Mouse (Mus musculus): Measurements from ENCODE around the gene Btbd8. TPM values are rescaled to one million over a fixed set of nuclear protein-coding genes. Genes with fewer than 3 reads are reported as not detected.

The Btbd8 gene
- polyA plus RNA-seq (2014; fragmentation: Illumina TruSeq; extraction: RNeasy Lipid Tissue Mini Kit (QIAGEN cat#74804); ENCODE audit: low read depth, low replicate concordance), result 4.1 TPM

DNA sequence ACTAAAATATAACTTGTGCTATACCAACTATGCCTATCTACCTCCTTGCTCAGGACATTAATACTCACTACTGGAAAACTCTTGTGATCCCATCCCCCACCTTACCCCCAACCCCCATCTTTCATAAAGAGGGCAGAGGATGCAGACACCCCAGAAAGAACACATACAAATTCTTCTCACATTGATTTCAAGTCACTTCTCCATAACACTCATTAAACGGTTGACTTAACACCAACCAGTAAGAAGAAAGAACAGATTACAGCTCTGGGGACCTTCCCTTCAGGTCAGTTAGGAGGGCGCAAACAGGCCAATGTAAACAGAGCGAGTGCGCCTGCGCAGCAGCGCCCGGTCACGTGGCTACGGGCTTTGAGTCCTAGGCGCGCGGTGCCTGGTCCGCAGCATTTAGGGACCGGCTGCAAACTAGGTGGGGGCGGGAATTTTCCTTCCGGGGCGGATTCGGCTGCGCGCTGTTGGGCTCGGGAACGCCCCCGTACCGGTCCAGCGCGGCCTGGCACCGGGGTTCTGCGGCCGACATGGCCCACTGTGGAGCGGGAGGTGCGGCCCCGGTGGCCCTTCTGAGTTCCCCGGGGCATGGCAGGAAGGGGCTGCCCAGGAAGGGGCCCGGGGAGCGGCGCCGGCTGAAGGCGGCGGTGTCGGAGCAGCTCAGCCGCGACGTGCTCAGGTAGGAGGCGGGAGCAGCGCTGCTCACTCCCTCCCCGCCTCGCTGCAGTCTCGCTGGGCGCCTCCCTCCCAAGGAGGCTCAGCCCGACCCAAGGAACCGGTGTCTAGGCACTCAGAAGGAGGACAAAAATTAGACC is at the start of gene Btbd8:
Gene Btbd8, plus strand, starts transcription at position 534 of the 818 bp plus-strand sequence.

GRCm38 (mm10) chr5:107402436-107402835 is 35.4 kb upstream of the Btbd8 start, which contains the start of gene Ephx4:
Ephx4 (plus strand) TSS chr5:107402736.

DNA sequence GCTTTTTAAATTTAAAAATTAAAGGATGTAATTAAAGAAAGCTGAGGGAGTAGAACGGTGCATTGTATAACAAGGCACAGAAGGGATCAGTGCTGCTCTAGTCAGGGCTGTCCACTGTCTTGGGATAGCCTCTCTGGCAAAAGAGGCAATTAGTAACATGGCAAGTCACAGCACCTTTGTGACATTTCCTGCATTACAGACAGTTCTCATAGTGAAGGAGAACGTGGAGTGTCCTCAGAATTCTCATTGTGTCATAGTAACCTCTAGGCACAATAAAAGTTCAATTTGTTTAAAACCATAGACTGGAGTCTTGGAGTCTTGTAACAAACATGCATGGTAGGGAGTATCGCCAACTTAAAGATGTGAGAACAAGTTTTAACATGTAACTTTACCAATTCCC is 6.5 kb upstream of the Btbd8 start, which contains the start of gene Lpcat2b:
Gene Lpcat2b, plus strand, starts transcription at position 301 of the 400 bp plus-strand sequence.

DNA sequence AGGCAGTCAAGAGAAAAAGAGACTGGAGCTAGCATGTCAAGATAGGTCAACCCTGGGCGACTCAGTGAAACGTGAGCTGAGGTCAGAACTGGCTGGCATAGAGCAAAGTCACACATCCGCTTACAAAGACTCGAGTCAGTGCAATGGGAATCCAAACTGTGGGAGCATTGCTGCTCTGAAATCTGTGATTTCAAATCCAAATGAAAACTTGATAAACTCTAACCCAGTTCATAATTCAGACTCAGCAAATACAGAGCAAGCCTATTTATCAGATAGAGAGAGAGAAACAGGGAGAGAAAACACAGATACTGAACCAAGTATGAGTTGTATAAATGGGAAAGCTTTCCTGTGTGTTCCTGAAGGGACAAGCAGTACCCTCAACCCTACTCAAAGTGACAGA is 69.5 kb downstream of the Btbd8 start, which contains the start of gene Gm42669:
Gene Gm42669, plus strand, starts transcription at position 301 of the 400 bp plus-strand sequence.

DNA sequence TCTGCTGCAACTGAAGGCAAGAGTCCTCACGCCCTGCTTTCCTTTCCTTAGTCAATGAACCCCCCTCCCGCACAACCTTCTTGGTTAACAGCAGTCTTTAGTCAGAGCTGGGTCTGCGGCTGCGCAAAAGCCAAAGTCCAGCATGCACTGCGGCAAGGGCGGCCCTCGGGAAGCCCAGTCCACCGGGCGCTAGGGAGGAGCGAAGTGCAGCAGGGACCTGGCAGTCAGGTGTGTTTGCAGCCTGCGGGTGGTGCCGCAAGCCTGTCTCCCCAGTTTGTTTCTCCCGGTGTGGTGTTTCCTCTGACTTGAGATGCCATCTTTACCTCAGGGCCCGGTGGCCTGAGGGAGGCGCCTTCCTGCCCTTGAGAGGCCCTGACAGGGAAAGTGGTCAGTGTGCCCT is 96.8 kb downstream of the Btbd8 start, which contains the start of gene 1700028K03Rik:
Gene 1700028K03Rik, plus strand, starts transcription at position 129 of the 400 bp plus-strand sequence.

Other genes with a start within 250 kb of the Btbd8 start
- 26.2 TPM for gene Tgfbr3, start 148.4 kb upstream of the Btbd8 start, polyA plus RNA-seq (2014; fragmentation: Illumina TruSeq; extraction: RNeasy Lipid Tissue Mini Kit (QIAGEN cat#74804); ENCODE audit: low read depth, low replicate concordance)
- gene Brdt, start 106.8 kb upstream of the Btbd8 start, polyA plus RNA-seq (2014; fragmentation: Illumina TruSeq; extraction: RNeasy Lipid Tissue Mini Kit (QIAGEN cat#74804); ENCODE audit: low read depth, low replicate concordance), result 0.37 TPM
- not detected for gene Ephx4, start 35.3 kb upstream of the Btbd8 start, polyA plus RNA-seq (2014; fragmentation: Illumina TruSeq; extraction: RNeasy Lipid Tissue Mini Kit (QIAGEN cat#74804); ENCODE audit: low read depth, low replicate concordance)
- gene Lpcat2b, start 6.4 kb upstream of the Btbd8 start, polyA plus RNA-seq (2014; fragmentation: Illumina TruSeq; extraction: RNeasy Lipid Tissue Mini Kit (QIAGEN cat#74804); ENCODE audit: low read depth, low replicate concordance), result not detected
- not detected for gene Gm42669, start 69.6 kb downstream of the Btbd8 start, polyA plus RNA-seq (2014; fragmentation: Illumina TruSeq; extraction: RNeasy Lipid Tissue Mini Kit (QIAGEN cat#74804); ENCODE audit: low read depth, low replicate concordance)
- gene 1700028K03Rik, start 96.7 kb downstream of the Btbd8 start, polyA plus RNA-seq (2014; fragmentation: Illumina TruSeq; extraction: RNeasy Lipid Tissue Mini Kit (QIAGEN cat#74804); ENCODE audit: low read depth, low replicate concordance), result not detected
- gene Rpap2, start 159.4 kb downstream of the Btbd8 start, polyA plus RNA-seq (2014; fragmentation: Illumina TruSeq; extraction: RNeasy Lipid Tissue Mini Kit (QIAGEN cat#74804); ENCODE audit: low read depth, low replicate concordance), result 9.0 TPM
- 7.1 TPM for gene Glmn, start 159.9 kb downstream of the Btbd8 start, polyA plus RNA-seq (2014; fragmentation: Illumina TruSeq; extraction: RNeasy Lipid Tissue Mini Kit (QIAGEN cat#74804); ENCODE audit: low read depth, low replicate concordance)